Mouse (Mus musculus) liver, embryonic 15.5 days (tissue): ENCODE results near the gene Tnfaip3. TPM values are rescaled to one million over a fixed set of nuclear protein-coding genes. Genes with fewer than 3 reads are reported as not detected.

Experiments used
- ATAC-seq: fragments of 200-750 bp; cut with Nextera tagmentation; 2 replicates; pipeline ENCODE4 v1.8.0; 2017; ENCODE audit warnings: moderate number of reproducible peaks, mild to moderate bottlenecking, moderate library complexity; ENCODE audit not compliant: insufficient read depth
- H3K27ac ChIP-seq: fragments of 300-500 bp; sonication (generic); replicated peaks from 2 replicates; pipeline ENCODE4 v1.5.1; 2015; ENCODE audit warnings: mild to moderate bottlenecking, inconsistent platforms
- H3K27me3 ChIP-seq: fragments of 300-500 bp; sonication (generic); 2 replicates; pipeline ENCODE4 v1.6.1; 2015; ENCODE audit warnings: mild to moderate bottlenecking, inconsistent platforms
- H3K36me3 ChIP-seq: fragments of 300-500 bp; sonication (generic); replicated peaks from 2 replicates; pipeline ENCODE4 v1.6.1; 2015; ENCODE audit warnings: moderate library complexity, mild to moderate bottlenecking, inconsistent platforms
- H3K4me1 ChIP-seq: fragments of 300-500 bp; sonication (generic); replicated peaks from 2 replicates; pipeline ENCODE4 v1.6.1; 2015; ENCODE audit warnings: inconsistent platforms
- H3K4me2 ChIP-seq: fragments of 300-500 bp; sonication (generic); 2 replicates; pipeline ENCODE4 v1.6.1; 2015; ENCODE audit warnings: moderate library complexity, mild to moderate bottlenecking, inconsistent platforms
- H3K4me3 ChIP-seq: fragments of 300-500 bp; sonication (generic); replicated peaks from 2 replicates; pipeline ENCODE4 v1.5.1; 2015; ENCODE audit warnings: mild to moderate bottlenecking, inconsistent platforms
- H3K9ac ChIP-seq: fragments of 300-500 bp; sonication (generic); 2 replicates; pipeline ENCODE4 v1.6.1; 2015; ENCODE audit warnings: moderate library complexity, mild to moderate bottlenecking, inconsistent platforms
- H3K9me3 ChIP-seq: fragments of 300-500 bp; sonication (generic); replicated peaks from 2 replicates; pipeline ENCODE4 v1.6.1; 2016; ENCODE audit warnings: inconsistent platforms
- WGBS: fragments of 180-500 bp; shearing (Covaris S2); methylation state at CpG from one replicate; pipeline ENCODE4 v1.1.7; 2015; ENCODE audit warnings: mixed read lengths; ENCODE audit not compliant: insufficient replicate concordance; 5-methylcytosine and 5-hydroxymethylcytosine counted together
- polyA plus RNA-seq: library from polyadenylated mRNA; unstranded; fragments of >200 nt; fragmentation: Nextera tagmentation; extraction: Ambion mirVana; gene quantifications from 2 replicates; pipeline ENCODE4 v1.2.1, GENCODE M21; 2015

Gene Tnfaip3
- polyA plus RNA-seq, 1 experiment from 2014 or later: 1.5 TPM

- no peak overlapping the region for H3K4me3 ChIP-seq
- H3K9me3 ChIP-seq: no peaks in the 10 kb centered on the region
- H3K4me1 ChIP-seq: no peaks in the 10 kb centered on the region
- no peak for ATAC-seq
- WGBS: 37% methylated on average over 14 of the region's 14 CpGs
- no peak overlapping the region for H3K27ac ChIP-seq
- H3K36me3 ChIP-seq: no peaks in the 10 kb centered on the region
- H3K27me3 ChIP-seq: no peaks in the 10 kb centered on the region
- H3K4me2 ChIP-seq: no peak overlapping the region
- H3K9ac ChIP-seq: no peak overlapping the region
Measured at GRCm38 (mm10) chr10:18959777-18960492, 55.5 kb downstream of the Tnfaip3 start.

GRCm38 (mm10) chr10:18953706-18954071 lies 61.8 kb downstream of the Tnfaip3 start:
- no peak overlapping the region for H3K4me3 ChIP-seq
- no peak overlapping the region for H3K9ac ChIP-seq
- ATAC-seq: no peak
- no peak overlapping the region for H3K4me2 ChIP-seq
- H3K27me3 ChIP-seq: no peaks in the 10 kb centered on the region
- H3K27ac ChIP-seq: no peak overlapping the region
- no peaks in the 10 kb centered on the region for H3K36me3 ChIP-seq
- H3K4me1 ChIP-seq: no peaks in the 10 kb centered on the region
- no peaks in the 10 kb centered on the region for H3K9me3 ChIP-seq
- 5% methylated on average over 1 of the region's 1 CpGs for WGBS

GRCm38 (mm10) chr10:18953011-18953705 lies 62.3 kb downstream of the Tnfaip3 start:
- H3K36me3 ChIP-seq: no peaks in the 10 kb centered on the region
- no peak overlapping the region for H3K4me3 ChIP-seq
- no peaks in the 10 kb centered on the region for H3K4me1 ChIP-seq
- H3K27me3 ChIP-seq: no peaks in the 10 kb centered on the region
- no peak overlapping the region for H3K27ac ChIP-seq
- no peak overlapping the region for H3K9ac ChIP-seq
- no peaks in the 10 kb centered on the region for H3K9me3 ChIP-seq
- no peak overlapping the region for H3K4me2 ChIP-seq
- ATAC-seq: no peak

Other genes with a start within 250 kb of the Tnfaip3 start
- not detected in 2 replicates for gene Gm4922, start 228.9 kb downstream of the Tnfaip3 start, polyA plus RNA-seq
- 19.7 and 21.5 TPM in 2 replicates for gene Perp, start 170.6 kb downstream of the Tnfaip3 start, polyA plus RNA-seq